Mouse (Mus musculus) embryonic facial prominence, embryonic 10.5 days (tissue): Measurements from ENCODE around the gene Klk9. TPM values are rescaled to one million over a fixed set of nuclear protein-coding genes. Genes with fewer than 3 reads are reported as not detected.

Experiments used
- DNase-seq: peaks from one replicate; pipeline ENCODE4 v3.0.0-alpha.2; 2017; ENCODE audit warnings: low spot score
- H3K27ac ChIP-seq: fragments of 300-500 bp; sonication (generic); replicated peaks from 2 replicates; pipeline ENCODE4 v1.5.1; 2016; ENCODE audit warnings: mild to moderate bottlenecking
- H3K27me3 ChIP-seq: fragments of 300-500 bp; sonication (generic); replicated peaks from 2 replicates; pipeline ENCODE4 v1.6.1; 2016; ENCODE audit warnings: low read depth, mild to moderate bottlenecking; ENCODE audit not compliant: poor library complexity, severe bottlenecking
- H3K36me3 ChIP-seq: fragments of 300-500 bp; sonication (generic); replicated peaks from 2 replicates; pipeline ENCODE4 v1.6.1; 2016; ENCODE audit warnings: mild to moderate bottlenecking, moderate library complexity
- H3K4me1 ChIP-seq: fragments of 300-500 bp; sonication (generic); 2 replicates; pipeline ENCODE4 v1.6.1; 2016
- H3K4me3 ChIP-seq: fragments of 300-500 bp; sonication (generic); 2 replicates; pipeline ENCODE4 v1.5.1; 2016; ENCODE audit warnings: mild to moderate bottlenecking, moderate library complexity
- H3K9me3 ChIP-seq: fragments of 300-500 bp; sonication (generic); 2 replicates; pipeline ENCODE4 v1.6.1; 2016; ENCODE audit warnings: mild to moderate bottlenecking
- WGBS: fragments of 180-500 bp; shearing (Covaris S2); methylation state at CpG from one replicate; pipeline ENCODE4 v1.1.7; 2016; 5-methylcytosine and 5-hydroxymethylcytosine counted together
- polyA plus RNA-seq: library from polyadenylated mRNA; unstranded; fragments of >200 nt; fragmentation: Nextera tagmentation; extraction: Ambion mirVana; gene quantifications from 2 replicates; pipeline ENCODE4 v1.2.1, GENCODE M21; 2016

The Klk9 gene
- polyA plus RNA-seq, result 0.10 and 0.16 TPM in 2 replicates

DNA sequence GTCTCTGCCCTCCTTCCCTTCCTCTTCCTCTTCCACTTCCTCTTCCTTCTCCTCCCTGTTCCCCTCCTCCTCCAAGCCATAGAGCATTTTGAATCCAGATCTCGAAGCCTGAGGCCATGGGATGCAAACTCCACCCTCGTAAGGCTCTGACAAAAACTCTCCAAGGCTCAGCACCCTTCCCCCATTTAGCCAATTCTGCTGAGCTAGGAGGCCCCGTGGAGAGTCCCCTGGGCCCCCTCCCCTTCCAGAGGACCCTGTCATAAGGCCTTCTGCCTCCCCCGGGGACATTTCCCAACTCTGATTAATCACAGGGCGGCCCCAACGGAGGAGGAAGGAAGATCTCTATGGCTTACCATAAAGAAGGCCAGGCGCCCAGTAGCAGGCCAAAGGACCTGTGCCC, at the start of gene Klk9:
Klk9 (plus strand) TSS at position 301 of the 400 bp plus-strand sequence.
- H3K4me1 ChIP-seq, result peaks cover 7% of the 10 kb centered on the region
- peaks cover 16% of the 10 kb centered on the region for H3K27me3 ChIP-seq
- WGBS, result 72% methylated on average over 7 of the region's 7 CpGs
- no peaks in the 10 kb centered on the region for H3K9me3 ChIP-seq
- H3K36me3 ChIP-seq, result no peaks in the 10 kb centered on the region
- H3K4me3 ChIP-seq, result no peak within 1 kb of the TSS
- no peak within 1 kb of the TSS for H3K27ac ChIP-seq
- DNase-seq, result no peak

DNA sequence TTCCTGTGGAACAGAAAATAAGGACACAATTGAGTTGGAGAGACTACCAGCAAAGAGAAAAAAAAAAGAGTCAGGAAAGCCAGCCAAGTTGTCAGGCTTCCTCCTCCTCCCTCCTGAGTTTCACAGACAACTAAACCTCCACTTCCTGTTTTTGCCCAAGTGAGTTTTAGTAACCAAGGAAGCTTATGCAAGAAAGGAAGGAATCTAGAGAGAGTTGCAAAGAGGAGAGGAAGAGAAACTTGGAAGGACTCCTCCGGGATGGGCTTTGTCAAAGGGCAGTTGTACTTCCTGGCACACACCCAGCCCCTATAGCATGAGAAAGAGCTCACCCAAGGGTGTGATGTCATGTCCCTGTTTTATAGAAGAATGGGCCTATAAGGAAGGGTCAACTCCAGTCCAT, 43.9 kb upstream of the Klk9 start:
- Histone ChIP-seq H3K27ac (no peak overlapping the region), H3K4me1 (no peaks in the 10 kb centered on the region), H3K9me3 (no peaks in the 10 kb centered on the region), H3K36me3 (no peaks in the 10 kb centered on the region), H3K27me3 (no peaks in the 10 kb centered on the region), H3K4me3 (no peak overlapping the region)
- DNase-seq, result no peak
- 60% methylated on average over 1 of the region's 1 CpGs for whole genome bisulfite sequencing

- no peaks in the 10 kb centered on the region for H3K9me3 ChIP-seq
- H3K4me3 ChIP-seq, result no peak overlapping the region
- WGBS, result 80% methylated on average over 2 of the region's 2 CpGs
- H3K27ac ChIP-seq, result no peak overlapping the region
- no peak for DNase-seq
- H3K27me3 ChIP-seq, result no peaks in the 10 kb centered on the region
- H3K4me1 ChIP-seq, result no peaks in the 10 kb centered on the region
- H3K36me3 ChIP-seq, result no peaks in the 10 kb centered on the region
Measured at GRCm38 (mm10) chr7:43752806-43753205, 38.9 kb upstream of the Klk9 start.

DNA sequence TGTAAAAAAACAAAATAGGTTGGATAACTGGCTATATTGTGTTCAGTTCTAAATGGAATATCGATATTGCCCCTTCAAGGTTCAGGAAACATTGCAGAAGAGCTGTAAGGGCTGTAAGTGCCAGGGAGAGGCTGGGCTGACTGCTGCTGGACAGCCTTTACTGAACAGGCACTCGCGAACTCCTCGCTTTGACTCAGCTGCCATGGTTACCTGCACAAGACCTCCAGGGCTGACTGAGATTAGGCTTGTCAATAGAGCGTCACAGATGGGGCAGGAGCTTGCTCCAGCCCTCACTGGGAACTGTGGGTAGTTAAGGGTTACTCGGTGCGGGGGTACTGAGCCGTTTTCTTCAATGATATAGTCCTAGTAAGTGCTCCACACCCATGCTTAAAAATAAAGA, 25.2 kb upstream of the Klk9 start:
- WGBS, result 54% methylated on average over 8 of the region's 8 CpGs

GRCm38 (mm10) chr7:43768597-43768996, 23.1 kb upstream of the Klk9 start, which contains the start of gene Klk12:
Klk12 (plus strand) TSS chr7:43768897.
- no peaks in the 10 kb centered on the region for H3K36me3 ChIP-seq

More for the DNA sequence above, 25.2 kb upstream of the Klk9 start:
- DNase-seq, result no peak
- Histone ChIP-seq H3K27ac (no peak overlapping the region), H3K4me3 (no peak overlapping the region), H3K4me1 (no peaks in the 10 kb centered on the region), H3K9me3 (no peaks in the 10 kb centered on the region), H3K27me3 (no peaks in the 10 kb centered on the region), H3K36me3 (no peaks in the 10 kb centered on the region)

GRCm38 (mm10) chr7:43769636-43770035, 22.1 kb upstream of the Klk9 start:
- no peak for DNase-seq
- Histone ChIP-seq H3K4me1 (peaks cover under 1% of the 10 kb centered on the region; the same call in 1 of the 2 replicates), H3K27ac (no peak overlapping the region), H3K9me3 (no peaks in the 10 kb centered on the region), H3K4me3 (no peak overlapping the region), H3K27me3 (no peaks in the 10 kb centered on the region), H3K36me3 (no peaks in the 10 kb centered on the region)
- WGBS, result 88% methylated on average over 8 of the region's 8 CpGs

More at GRCm38 (mm10) chr7:43768597-43768996, 23.1 kb upstream of the Klk9 start, which contains the start of gene Klk12:
- 80% methylated on average over 4 of the region's 4 CpGs for WGBS
- H3K4me3 ChIP-seq, result no peak within 1 kb of the TSS
- H3K9me3 ChIP-seq, result no peaks in the 10 kb centered on the region
- no peak within 1 kb of the TSS for H3K27ac ChIP-seq
- H3K27me3 ChIP-seq, result no peaks in the 10 kb centered on the region
- no peak for DNase-seq
- no peaks in the 10 kb centered on the region for H3K4me1 ChIP-seq

DNA sequence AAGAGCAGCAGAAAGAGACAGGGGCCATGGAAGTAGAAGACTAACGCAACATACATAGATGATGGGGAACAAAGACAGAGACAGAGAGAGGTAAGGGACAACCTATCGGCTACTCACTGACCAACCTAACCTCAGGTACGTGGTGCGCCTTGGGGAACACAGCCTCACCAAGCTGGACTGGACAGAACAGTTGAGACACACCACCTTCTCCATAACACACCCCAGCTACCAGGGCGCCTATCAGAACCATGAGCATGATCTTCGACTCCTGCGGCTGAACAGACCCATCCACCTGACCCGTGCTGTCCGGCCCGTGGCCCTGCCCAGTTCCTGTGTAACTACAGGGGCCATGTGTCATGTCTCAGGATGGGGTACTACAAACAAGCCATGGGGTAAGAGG, 21.0 kb upstream of the Klk9 start:
- DNase-seq, result no peak
- Histone ChIP-seq H3K27ac (no peak overlapping the region), H3K36me3 (no peaks in the 10 kb centered on the region), H3K4me3 (no peak overlapping the region), H3K4me1 (peaks cover 10% of the 10 kb centered on the region), H3K27me3 (no peaks in the 10 kb centered on the region), H3K9me3 (no peaks in the 10 kb centered on the region)
- WGBS, result 95% methylated on average over 10 of the region's 10 CpGs

GRCm38 (mm10) chr7:43771916-43772315, 19.8 kb upstream of the Klk9 start:
- Histone ChIP-seq H3K9me3 (no peaks in the 10 kb centered on the region), H3K4me3 (no peak overlapping the region), H3K27ac (no peak overlapping the region), H3K27me3 (no peaks in the 10 kb centered on the region), H3K36me3 (no peaks in the 10 kb centered on the region), H3K4me1 (peaks cover 10% of the 10 kb centered on the region)
- WGBS, result 92% methylated on average over 6 of the region's 6 CpGs
- no peak for DNase-seq

DNA sequence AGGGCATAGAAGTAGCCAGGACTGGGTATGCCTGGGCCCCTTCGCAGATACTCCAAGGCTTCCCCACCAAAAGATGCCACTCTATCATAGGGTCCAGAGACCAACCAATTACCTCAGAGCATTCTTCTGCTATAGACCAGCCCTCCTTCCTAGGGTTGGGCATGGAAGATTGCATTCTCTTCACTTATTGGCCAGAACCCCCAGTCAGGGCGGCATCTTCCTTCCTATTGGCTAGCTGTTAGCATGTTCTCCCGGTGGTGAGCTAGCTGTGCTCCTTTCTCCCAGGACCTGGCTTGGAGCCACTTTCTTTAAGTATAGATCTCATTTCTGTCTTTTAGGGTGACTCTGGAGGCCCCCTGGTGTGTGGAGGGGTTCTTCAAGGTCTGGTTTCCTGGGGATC, 18.8 kb upstream of the Klk9 start:
- DNase-seq, result no peak
- WGBS, result 77% methylated on average over 3 of the region's 3 CpGs
- Histone ChIP-seq H3K4me3 (no peak overlapping the region), H3K27me3 (no peaks in the 10 kb centered on the region), H3K9me3 (no peaks in the 10 kb centered on the region), H3K36me3 (no peaks in the 10 kb centered on the region), H3K4me1 (peaks cover 10% of the 10 kb centered on the region), H3K27ac (no peak overlapping the region)

GRCm38 (mm10) chr7:43774364-43774763, 17.3 kb upstream of the Klk9 start, which contains the start of gene Klk11:
Klk11 (plus strand) TSS chr7:43774604.
- DNase-seq, result no peak
- WGBS, result 85% methylated on average over 5 of the region's 5 CpGs
- peaks cover 10% of the 10 kb centered on the region for H3K4me1 ChIP-seq
- H3K27ac ChIP-seq, result peak within 1 kb of the TSS; percentile 71
- H3K9me3 ChIP-seq, result no peaks in the 10 kb centered on the region
- H3K4me3 ChIP-seq, result no peak within 1 kb of the TSS
- H3K27me3 ChIP-seq, result no peaks in the 10 kb centered on the region
- no peaks in the 10 kb centered on the region for H3K36me3 ChIP-seq

- no peaks in the 10 kb centered on the region for H3K9me3 ChIP-seq
- H3K4me1 ChIP-seq, result peaks cover 10% of the 10 kb centered on the region
- H3K36me3 ChIP-seq, result no peaks in the 10 kb centered on the region
- DNase-seq, result no peak
- no peaks in the 10 kb centered on the region for H3K27me3 ChIP-seq
- H3K27ac ChIP-seq, result peak overlapping the region; percentile 71
- H3K4me3 ChIP-seq, result no peak overlapping the region
- WGBS, result 51% methylated on average over 6 of the region's 6 CpGs
Measured at GRCm38 (mm10) chr7:43774802-43775201, 16.9 kb upstream of the Klk9 start.

- H3K27me3 ChIP-seq, result no peaks in the 10 kb centered on the region
- H3K27ac ChIP-seq, result peak overlapping the region; percentile 71
- H3K4me3 ChIP-seq, result no peak overlapping the region
- WGBS, result 38% methylated on average over 7 of the region's 7 CpGs
- DNase-seq, result no peak
- no peaks in the 10 kb centered on the region for H3K9me3 ChIP-seq
- H3K36me3 ChIP-seq, result no peaks in the 10 kb centered on the region
- H3K4me1 ChIP-seq, result peaks cover 10% of the 10 kb centered on the region
Measured at GRCm38 (mm10) chr7:43775311-43776057, 16.2 kb upstream of the Klk9 start.

- DNase-seq, result no peak
- Histone ChIP-seq H3K36me3 (no peaks in the 10 kb centered on the region), H3K4me1 (peaks cover 10% of the 10 kb centered on the region), H3K27me3 (no peaks in the 10 kb centered on the region), H3K9me3 (no peaks in the 10 kb centered on the region), H3K27ac (no peak overlapping the region), H3K4me3 (no peak overlapping the region)
- WGBS, result 81% methylated on average over 5 of the region's 5 CpGs
Measured at GRCm38 (mm10) chr7:43776506-43776905, 15.2 kb upstream of the Klk9 start.
